Mouse (Mus musculus) cerebellum, postnatal 25 days (tissue): Measurements from ENCODE around the gene Rtn4rl1.

Experiments
- DNase-seq, 2 experiments: peaks; one replicate each; pipeline ENCODE4 v3.0.0; 2021; ENCODE audit warnings: mixed read lengths in 2 of 2

The Rtn4rl1 gene

DNA sequence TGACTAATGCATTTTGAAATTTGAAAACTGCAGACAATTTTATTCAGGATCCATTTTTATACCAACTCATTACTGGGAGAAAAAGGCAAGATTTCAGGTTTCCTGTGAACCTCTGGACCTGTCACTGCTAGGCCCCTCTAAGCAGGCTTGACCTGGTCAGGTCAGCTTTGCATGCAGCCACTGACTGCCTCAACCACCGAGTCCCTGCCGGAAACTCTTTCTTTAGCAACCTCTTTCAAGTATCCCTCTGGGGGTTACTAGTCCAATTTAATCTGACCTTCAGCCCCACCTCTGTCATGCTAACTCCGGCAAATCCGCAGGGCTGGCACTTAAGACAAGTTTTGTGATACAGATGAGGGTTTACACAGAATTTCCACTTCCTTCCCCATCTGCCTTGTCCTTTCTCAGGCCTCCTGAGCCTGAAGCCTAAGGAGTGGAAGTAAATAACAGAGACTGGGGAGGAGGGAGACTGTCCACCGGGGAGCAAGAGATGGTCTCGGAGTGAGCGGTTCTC, 58.0 kb downstream of the Rtn4rl1 start:
- DNase-seq = no peak

DNA sequence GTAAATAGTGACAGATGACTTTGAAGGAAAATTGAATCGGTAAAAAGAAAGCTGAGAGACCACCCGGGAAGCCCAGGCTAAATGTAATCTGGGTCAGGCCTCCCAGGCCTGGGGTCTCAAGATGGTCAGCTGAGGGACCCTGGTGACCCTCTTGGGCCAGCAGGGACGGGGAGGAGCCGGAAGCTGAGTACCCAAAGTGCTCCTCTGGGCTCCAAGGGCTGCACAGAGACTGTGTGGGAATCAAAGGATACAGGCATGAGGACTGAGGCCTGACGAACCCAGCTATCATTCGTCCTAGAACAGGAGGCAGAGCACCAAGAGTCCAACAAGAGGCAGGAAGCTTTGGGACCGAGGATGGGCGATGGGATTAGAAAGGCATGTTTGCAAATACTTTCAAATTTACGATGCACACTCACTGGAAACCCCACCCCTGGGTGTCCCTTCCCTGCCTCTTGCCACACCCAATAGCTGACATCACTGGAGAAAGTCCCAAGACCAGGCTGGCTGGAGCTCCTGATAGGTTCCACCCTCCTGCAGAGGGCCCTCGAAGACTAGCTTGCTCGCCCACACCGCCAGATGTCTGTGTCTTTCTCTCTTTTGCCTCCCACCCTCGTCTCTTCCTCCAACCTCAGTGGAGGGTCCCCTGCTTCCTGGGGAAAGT, 60.8 kb downstream of the Rtn4rl1 start:
- DNase-seq = peak in 1 of 2 experiments; percentile 14

DNA sequence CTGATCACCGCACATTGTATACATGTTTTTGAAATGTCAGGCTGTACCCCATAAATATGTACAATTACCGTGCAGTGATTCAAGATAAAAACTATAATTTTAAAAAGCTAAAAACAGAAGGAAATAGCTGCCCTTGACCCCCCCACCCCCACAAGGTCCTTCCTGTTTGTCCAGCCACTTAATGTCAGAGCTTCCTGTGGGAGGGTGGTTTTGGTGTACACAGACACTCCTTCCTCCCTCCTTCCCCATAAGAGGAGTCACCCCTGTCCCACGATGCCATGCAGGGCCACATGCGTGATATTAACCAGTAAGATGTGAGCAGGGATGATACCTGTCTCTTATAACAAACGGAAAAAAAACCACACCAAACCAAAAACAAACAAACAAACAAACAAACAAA, 61.7 kb downstream of the Rtn4rl1 start:
- DNase-seq = no peak

DNA sequence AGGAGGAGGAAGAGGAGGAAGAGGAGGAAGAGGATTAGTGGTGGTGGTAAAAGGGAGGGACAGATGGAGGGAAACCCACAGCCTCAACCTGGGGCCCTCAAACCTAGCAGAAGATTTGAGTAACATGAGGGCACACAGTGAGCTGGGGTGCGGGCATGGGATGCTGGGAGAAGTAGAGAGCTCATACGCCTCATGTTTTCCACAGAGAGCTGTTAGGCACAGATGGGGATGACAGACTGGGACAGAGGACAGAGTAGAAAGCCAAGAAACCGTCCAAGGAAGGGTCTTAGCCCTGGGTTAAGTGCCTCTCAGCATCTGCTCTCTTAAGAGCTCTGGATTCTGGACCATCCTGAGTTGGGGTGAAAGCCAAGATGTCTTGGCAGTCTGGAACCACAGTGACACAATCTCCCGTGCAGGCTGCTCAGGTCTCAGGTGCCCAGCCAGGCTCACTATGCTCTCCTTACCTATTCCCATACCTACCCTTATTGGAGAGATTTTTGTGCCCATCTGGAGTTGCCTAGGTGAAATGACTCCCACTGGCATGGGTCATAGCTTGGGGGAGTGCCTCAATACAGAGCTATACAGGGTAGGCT, 63.6 kb downstream of the Rtn4rl1 start:
- peak; percentile 61 to 62 for DNase-seq

DNA sequence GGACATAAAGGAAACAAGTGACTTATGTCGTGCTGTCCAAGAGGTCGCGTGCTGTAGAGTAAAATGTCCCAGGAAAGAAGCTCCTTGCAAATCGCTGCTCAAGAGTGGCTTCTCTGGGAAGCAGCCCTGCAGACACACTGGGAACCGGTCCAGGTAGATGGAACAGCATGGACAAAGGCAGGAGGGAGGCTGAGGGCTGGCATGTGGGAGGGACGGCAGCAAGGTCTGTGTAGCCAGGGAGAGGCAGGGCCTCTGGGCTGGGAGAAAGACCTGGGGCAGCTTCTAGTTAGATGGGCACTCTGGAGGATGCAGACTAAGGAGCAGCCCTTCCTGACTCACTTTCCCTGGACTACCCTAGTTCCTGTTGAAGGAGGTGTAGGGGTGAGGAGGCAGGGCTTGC, 65.8 kb downstream of the Rtn4rl1 start:
- peak; percentile 81 to 91 for DNase-seq

DNA sequence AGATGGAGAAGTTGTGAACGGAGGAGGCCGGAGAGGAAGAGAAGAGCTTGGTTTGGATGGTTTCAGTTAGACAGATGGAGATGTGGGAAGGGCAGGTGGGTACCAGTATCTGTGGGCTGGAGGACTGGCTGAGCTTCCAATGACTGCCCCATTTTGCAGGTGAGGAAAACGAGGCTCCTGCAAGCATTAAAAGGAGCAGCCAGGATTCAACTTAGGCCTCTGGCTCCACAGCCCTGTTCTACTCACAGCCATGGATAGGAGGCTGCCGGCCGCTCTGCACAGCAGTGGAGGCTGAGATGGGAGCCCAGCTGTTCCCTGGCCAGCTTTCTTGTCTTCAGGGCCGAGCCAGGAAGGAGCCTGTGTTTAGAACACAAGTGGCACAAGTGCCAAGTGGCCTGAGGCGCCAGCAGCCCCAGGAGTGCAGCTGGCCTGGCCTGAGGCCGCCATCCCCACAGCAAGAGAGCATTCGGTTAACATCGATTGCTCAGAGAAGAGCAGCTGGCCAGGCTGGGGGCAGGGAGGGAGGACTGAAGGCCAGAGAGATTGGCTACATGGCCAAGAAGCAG, 66.5 kb downstream of the Rtn4rl1 start:
- peak; percentile 53 to 62 for DNase-seq

DNA sequence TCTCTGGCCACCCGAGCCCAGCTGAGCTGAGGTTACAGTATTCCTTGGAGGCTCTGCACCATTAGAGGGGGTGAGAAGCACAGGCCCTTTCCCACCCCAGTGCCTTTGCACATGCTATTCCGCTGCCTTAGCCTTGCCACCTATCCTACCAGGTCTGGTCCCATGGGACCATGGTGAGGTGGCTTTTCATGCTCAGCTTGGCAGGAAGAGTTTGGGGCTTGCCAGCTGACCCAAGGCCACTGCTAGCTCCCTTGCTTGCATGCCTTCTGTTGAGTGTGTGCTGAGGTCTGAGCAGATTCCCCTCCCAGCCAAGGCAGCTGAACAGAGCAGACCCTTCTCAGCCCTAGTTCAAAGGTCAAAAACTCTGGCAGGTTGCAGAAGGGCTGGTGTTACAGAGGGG, 67.4 kb downstream of the Rtn4rl1 start:
- peak in 1 of 2 experiments; percentile 22 for DNase-seq

DNA sequence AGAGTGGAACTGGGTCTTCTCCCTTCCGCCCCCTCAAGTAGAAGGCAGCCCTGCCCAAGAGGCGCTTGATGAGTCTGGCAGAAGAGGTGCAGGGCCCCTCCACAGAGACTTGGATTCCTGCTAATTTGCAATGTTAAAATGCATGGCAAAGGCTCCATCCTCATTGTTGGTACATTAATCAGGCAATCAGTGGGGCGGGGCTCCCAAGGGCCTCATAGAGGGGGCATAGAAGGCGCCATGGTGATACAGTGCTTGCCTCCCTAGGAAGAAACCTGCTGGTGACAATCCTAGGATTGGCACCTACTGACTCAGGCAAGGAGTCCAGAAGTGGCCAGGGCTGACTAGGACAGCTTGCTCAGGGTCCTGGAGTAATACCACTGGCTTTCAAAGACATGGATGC, 68.1 kb downstream of the Rtn4rl1 start:
- no peak for DNase-seq

DNA sequence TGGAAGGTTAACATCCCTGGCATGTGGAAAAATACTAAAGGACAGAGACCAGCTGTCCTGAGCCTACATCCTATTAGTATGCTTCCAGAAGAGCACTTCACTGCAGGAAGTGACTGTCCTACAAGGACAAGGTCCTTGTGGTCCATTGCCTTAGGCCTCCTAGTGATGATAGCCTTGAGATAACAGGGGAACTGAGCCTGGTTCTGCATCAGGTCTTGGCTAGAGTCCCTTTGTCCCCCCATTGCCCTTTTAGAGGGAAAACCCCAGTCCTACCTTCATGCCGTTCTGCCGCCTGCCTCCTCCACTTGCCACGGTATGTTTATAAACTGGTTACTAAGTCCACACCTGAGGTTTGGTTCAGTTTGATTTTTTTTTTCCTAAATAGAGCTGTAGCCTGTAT, 68.6 kb downstream of the Rtn4rl1 start:
- DNase-seq = no peak

DNA sequence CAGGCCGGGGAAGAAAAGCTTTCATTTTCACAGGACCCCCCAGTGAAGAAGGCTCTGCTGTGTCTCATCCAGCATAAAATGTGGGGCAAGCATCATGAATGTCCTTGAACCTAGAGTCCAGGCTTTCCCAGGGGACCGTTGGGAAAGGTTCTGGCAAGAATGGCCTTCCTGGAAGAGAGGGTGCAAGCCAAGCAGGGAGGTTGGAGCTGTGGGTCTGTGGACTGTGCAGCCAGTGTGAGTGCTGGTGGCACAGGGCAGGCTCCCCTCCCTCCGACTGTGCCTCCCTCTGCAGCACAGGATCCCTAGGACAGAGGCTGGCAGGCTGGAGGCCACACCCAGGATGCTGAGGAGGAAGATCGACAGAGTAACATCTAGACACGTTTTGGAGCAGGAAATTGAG, 69.2 kb downstream of the Rtn4rl1 start:
- peak in 1 of 2 experiments; percentile 25 for DNase-seq

DNA sequence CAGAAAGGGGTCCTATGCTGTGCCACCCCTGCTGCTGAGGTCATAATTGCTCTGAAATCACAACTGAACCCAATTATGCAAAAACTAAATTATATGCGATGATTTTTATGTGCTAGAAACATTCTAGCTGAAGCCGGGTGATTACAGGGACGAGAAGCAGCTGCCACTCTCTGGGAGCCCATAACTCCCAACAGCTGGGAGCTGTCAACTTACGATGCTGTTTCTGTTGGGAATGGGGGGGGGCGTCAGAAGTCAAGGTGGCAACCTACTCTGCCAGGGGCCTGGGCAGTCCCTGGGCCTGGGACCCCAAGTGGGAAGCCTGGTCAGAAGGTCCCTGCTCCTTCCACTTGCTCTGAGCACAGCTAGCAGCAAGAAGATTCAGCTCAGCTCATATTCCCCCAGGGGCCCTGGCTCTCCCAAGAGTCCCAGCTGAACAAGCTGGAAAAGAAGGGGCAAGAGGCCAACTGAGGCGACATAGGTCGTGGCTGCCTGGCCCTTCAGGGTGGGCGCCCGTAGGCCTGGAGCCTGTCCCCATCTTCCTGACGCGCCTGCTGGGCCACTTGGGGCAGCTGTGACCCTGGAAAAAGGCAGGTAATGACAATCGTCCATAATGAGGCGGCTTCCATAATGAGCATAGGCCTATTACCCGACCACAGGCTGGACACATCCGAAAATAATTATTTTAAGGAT, 69.8 kb downstream of the Rtn4rl1 start:
- DNase-seq = peak in 1 of 2 experiments; percentile 17

DNA sequence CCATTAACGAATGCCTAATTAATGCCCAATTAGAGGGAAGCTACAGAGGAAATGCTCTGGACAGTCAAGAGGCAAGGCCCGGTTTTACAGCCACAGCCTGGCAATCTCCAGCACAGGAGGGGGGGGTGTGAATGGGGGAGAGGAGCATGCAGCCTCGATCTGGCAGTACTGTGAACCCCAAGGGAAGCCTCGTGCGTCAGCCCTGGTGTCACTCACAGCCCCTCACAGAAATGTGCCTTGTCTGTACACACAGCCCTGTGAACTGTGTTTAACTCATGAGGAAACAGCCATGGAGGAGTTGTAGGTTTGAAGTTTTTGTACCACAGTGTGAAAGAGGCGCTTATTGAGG, 70.4 kb downstream of the Rtn4rl1 start:
- DNase-seq = no peak

DNA sequence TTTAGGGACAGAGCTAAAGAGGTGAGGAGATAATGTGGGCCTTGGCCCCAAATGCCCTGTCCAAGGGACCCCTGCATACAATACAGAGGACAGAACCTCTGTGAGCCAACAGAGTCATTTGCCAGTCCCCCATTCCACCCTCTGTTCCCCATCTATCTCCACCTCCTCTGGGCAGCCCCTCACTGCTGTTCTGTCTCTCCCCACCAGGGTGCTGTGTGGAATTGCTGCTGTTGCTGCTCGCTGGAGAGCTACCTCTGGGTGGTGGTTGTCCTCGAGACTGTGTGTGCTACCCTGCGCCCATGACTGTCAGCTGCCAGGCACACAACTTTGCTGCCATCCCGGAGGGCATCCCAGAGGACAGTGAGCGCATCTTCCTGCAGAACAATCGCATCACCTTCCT, 71.0 kb downstream of the Rtn4rl1 start:
- DNase-seq = peak in 1 of 2 experiments; percentile 14

DNA sequence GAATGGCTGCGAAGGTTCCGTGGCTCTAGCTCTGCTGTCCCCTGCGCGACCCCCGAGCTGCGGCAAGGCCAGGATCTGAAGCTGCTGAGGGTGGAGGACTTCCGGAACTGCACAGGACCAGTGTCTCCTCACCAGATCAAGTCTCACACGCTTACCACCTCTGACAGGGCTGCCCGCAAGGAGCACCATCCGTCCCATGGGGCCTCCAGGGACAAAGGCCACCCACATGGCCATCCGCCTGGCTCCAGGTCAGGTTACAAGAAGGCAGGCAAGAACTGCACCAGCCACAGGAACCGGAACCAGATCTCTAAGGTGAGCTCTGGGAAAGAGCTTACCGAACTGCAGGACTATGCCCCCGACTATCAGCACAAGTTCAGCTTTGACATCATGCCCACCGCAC, 72.0 kb downstream of the Rtn4rl1 start:
- DNase-seq = peak in 1 of 2 experiments; percentile 19

DNA sequence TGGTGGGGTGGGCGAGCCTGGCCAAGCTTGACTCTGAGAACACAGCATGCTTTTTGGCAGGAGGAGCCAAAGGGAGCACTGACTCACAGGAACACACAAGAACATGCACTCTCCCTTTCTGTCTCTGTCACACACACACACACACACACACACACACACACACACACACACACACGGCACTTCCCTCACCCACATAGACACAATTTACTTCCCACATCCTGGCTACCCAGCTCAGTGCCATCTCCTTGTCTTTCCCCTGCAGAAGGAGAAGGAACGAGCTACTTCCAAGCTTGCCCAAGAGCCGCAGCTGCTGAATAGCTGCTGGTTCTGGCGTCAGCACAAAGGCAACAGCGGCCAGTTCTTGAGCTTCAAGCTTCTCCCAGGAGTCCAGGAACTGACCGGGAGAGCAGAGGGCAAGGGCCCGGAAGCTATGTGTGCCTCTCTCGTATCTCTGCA, 74.3 kb downstream of the Rtn4rl1 start:
- peak in 1 of 2 experiments; percentile 55 for DNase-seq

DNA sequence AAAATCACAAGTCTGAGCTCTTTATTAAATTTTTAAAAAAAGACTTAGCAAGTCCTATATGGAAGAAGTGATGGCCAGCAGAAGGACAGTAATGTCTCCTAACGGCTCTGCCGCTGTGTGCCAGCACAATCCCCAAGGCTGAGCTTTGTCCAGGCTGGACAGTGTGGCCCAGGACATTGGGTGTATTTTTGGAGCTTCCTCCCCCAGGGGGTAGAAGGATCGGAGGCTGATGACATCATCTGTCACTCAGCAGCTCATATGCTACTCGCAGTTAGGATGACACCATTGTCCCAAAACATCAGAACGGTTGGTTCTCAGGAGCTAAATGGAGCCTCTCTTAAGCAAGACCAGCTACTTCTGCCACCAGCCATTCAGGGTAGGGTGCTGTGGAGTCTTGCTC, 74.9 kb downstream of the Rtn4rl1 start:
- DNase-seq = peak; percentile 62 to 64

DNA sequence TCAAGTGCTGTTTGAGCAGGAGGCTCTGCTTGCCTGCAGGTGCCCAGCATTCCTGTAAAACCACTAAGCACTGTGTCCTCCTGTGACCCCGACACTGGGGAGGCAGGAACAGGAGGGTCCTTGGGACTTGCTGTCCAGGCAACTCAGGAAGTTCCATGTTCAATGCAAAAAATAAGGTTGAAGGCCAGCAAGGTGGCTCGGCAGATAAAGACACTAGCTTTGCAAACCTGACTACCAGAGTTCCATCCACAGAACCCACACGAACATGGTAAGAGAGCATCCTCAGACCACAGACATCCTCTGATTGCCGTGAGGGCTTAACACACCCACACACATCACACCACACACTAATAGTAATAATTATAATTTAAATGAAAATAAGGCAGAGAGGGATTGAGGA, 75.6 kb downstream of the Rtn4rl1 start:
- DNase-seq = peak in 1 of 2 experiments; percentile 21

DNA sequence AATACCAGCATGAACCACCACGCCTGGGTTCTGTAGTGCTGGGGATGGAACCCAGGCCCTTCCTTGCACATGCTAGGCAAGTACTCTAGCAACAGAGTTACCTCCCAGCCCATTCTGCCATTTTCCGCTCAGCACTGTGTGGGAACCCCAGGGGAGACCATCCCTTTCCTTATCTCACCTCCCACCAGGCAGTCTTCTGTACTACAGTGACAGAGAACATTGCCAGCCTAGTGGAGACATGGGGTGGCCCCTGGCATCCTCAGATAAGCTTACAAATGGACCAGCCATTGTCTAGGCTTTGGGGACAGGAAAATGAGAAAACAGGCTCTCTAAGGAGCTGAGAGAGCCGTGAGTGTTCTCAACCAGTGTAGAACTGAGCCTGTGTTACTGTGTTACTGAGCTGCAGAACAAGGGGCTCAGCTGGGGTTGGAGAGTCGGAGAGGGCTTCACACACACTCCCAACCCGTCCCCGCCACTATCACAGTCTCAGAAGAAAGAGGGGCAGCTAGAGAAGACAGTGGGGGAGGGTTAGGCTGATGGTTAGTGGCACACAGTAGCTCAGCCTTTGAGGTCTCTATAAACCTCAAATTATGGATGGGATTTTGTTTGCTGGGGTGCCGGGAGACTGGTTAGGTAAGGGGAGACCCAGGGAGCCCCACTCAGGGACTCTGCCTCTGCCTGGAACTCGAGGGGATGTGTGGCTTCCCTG, 76.8 kb downstream of the Rtn4rl1 start:
- no peak for DNase-seq

DNA sequence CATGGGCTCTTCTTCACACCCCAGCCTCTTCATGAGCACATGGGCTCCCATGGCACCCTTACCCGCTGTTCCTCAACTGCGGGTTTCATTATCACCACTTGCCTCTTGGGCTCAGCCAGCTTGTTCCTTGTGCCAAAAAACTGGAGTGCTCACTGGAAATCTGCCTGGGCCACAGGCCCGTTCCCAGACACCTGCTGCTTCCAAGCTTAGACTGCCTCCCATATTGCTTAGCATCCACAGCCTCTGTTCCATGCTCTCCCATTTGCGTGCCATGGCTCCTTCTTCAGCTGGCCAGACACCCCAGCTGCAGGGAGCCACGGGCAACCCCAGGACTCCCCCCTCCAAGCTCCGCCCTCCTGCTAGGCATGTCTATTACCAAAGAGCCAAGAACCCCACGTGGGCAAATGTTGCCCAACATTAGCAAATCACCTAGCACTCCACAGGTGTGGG, 77.4 kb downstream of the Rtn4rl1 start:
- peak; percentile 80 to 82 for DNase-seq

DNA sequence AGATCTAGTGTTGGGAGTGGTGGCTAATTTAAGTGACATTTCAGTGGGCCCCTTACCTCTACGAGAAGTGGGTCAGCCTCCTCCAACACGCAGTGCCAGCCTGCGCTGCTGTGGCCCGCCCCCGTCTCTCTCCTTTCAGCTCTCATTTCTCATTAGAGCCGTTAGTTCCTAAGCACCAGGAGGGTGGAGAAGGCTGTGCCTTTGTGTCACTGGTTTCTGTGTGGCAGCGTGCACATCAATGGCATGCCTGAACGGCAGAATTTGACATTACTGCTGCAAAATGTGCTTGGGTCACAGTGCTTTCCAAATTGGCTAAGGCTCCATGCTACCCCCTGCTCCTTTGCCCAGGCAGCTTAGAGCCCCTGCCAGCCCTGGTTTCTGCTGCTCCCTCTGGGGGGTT, 79.9 kb downstream of the Rtn4rl1 start:
- peak in 1 of 2 experiments; percentile 20 for DNase-seq

DNA sequence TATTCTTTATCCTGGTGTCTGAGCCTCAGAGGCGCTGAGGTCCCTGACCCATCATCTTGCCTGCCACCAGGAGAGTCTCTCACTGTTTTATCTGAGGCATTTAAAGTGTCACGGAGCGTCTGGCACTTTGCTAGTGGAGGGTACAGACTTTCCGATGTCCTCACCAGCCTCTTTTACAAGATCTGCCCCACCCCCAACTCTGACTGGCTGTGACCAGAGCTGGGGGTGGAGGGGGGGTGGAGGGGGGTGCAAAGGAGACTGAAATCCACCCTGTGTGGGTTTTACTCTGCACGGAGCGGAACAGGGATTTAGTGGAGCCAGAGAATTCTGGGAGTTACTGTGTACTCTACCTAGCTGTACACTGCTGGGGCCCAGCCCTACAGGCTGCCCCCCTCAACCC, 81.5 kb downstream of the Rtn4rl1 start:
- no peak for DNase-seq

DNA sequence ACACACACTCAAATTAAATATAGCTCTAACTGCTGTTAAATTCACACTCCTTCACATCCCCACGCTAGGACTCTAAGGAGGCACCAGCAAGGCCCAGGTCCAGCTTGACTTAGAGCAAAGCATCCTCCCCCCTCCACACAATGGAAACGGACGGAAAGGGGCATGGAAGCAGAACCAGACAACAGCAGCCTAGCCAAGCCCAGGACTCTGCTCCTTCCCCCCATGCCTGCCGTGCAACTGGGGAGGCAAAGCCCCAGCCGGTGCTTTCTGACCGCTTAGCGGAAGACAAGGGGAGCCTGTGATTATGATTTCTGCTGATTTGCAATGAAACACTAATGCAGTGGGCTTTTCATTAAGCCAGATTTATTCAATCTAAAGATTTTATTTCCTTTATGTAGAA, 84.5 kb downstream of the Rtn4rl1 start:
- DNase-seq = no peak

DNA sequence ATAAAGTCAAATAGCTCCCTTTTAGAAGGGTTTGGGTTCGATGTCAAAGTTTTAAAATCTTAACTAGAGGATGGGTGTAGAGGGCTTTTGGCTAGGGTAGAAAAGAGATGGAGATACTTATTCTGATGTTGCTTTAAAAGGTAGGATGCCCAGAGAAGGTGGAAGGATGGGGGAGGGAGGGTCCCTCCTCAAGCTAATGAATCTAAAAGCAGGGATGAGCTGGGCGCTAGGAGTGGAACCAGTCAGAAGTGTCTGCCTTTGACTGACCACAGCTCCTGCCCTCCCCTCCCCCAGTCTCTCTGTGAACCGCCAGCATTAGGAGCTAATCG, 85.4 kb downstream of the Rtn4rl1 start:
- peak in 1 of 2 experiments; percentile 50 for DNase-seq
